Mouse (Mus musculus): ENCODE data around the gene Hdhd5.

Gene Hdhd5

DNA sequence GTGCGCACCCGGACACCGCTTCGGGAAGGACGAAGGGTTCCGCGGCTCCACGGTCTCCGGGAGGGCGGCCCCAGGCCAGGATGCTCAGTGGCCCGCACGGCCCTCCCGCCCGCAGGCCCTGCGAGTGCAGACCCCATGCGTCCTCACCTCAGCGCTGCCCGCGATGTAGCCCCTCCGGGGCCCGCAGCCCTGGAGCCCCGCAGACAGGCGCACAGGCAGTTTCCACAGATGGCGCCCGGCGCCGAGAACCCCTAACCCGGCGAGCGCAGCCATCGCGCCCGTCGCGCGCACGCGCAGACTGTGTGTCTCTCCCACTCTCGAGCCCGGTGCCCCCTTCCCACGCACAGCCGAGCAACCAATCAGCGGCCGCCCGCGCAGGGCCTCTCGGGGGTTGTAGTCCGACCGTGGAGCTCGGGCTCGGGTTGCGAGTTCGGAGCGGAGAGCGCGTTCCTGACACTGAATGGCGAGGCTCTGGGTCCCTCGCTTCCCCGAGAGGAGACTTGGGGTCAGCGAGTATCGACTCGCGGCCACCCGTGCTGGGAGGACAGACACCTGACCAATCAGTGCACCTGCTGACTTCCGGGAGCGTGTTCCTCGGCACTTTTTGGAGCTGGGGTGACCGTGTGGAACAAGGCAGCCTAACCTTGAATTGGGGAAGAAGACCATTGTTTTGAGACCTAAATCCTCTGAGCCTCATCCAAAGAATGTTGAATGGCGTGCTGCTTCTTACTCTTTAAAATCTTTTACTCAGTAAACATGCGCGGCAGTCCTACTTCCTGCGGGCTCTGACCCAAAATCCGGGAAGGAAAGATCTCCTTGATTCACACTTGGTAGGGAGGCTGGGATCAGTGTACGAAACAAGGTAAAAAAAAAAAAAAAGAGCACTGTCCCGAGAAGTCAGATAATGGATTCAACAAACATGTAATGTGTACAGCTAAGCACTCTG lies at the start of gene Hdhd5:
Gene Hdhd5, minus strand, starts transcription at position 300 of the 946 bp plus-strand sequence.
- DNase-seq (ENCODE audit: low read depth, low spot score) = peak; percentile 91

DNA sequence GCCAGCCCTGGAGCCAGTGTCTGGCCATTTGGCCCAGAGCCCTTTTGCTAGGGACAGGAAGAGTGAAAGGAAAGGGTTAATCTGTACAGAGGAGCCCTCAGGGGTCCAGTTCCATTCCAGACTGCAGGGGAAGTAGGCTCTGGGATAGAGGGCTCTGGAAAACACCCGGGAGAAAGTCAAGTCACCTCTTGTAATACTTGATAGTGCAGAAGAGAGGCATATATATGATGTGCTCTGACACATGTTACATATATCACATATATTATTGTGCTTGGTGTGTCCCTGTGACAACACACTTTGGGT lies 49.5 kb upstream of the Hdhd5 start:
- DNase-seq (ENCODE audit: low read depth, low spot score) = no peak

DNA sequence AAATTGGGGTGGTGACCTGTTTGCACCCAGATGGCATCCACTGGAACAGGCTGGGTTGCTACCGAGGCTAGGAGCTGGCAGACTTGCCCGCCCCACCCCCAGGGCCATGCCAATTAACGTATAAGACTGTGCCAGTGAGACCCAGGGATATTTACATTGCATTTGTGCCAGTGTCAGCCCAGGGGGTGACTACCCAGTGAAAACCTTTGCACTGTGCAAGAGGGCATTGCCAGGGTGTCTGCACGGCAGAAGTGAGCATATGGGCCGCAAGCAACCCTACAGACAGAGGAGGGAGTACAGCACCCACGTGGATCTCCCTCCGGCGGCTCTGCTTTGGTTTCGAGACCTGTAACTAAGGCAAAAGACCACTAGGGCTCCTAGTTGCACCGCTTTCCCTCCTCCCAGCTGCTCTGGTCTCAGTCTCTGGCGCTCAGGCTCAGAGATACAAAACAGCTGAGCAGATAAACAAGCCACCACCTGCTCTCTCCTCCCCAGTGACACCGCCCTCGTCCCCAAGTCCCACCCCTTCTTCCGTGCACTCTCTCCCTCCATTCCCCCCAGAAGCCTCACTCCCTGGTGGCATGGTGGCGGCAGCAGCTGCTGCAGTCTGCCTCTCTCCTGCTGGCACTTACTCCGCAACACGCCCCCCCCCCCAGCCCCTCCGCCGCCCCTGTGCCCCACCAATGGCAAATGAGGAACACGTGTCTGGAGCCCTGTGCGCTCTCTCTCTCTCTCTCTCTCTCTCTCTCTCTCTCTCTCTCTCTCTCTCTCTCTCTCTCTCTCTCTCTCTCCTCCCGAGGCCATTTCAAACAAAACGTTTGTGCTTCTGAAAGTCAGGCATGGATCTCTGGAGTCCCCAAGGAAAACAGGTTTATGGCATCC lies 49.0 kb upstream of the Hdhd5 start:
- DNase-seq (ENCODE audit: low read depth, low spot score) = peak; percentile 61

DNA sequence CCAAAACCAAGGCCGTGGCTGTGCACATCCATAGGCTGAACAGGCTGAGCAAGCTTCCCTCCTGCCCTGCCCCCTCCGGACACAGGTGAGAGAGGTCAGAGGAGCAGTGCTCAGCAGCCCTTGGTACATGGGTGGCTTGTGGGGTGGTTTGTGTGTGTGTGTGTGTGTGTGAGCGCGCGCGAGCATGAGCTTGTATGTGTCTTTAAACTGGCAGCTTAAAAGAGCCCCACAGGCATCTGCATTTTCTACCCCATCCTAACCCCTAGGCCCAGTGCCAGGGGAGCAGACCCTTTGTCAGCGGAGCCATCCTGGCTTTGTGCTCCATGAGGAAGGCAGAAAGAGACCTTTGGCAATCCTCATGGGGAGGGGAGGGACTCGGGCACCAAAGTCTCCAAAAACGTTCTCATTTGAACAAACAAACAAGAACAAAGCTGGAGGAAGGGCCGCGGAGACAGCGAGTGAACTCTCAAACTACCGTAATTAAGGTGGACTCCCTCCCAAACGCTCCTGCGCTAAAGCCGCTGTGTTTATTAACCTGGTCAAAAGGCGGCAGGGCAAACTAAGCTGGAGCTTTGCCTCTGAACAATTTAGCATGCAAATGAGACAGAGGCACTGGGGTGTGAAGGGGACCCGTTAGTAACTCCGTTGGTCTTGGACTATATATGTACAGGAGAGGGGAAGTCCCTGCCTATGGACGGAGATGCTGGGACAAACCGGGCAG lies 48.2 kb upstream of the Hdhd5 start:
- no peak for DNase-seq (ENCODE audit: low read depth, low spot score)

DNA sequence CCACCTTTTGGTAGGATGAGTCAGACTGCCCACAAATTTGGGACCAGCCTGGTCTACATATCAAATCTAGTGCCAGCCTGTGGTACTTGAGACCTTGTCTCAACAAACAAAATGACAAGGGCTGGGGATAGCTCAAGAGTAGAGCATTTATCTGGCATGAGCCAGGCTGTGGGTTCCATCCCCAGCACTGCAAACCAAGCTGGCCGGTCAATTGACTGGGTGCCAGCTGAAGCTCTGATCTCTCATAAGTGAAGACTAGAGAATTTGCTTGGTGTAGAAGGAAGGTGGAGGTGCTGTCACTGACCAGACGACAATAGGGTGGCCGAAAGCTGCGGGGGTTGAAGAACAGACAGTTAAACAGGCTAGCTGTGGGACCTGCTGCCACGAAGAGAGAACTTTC lies 47.4 kb upstream of the Hdhd5 start:
- DNase-seq (ENCODE audit: low read depth, low spot score) = no peak

DNA sequence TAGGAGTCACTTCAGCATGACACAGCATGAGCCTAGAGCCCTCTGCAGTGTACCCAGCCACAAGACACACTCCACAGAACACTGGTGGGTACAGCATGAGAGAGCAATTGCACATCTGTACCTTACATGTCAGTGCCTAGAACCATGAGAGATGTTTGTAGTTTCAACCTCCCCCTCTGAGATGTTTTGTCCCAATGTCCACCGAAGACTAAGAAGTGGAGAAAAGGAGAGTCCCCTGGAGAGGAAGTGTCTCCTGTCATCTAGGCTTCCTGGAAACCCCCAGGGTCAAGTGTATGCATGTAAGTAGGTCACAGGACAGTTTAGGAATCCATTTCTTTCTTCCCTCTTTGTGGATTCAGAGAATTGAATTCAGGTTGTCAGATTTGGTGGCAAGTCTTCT lies 41.3 kb upstream of the Hdhd5 start:
- no peak for DNase-seq (ENCODE audit: low read depth, low spot score)

DNA sequence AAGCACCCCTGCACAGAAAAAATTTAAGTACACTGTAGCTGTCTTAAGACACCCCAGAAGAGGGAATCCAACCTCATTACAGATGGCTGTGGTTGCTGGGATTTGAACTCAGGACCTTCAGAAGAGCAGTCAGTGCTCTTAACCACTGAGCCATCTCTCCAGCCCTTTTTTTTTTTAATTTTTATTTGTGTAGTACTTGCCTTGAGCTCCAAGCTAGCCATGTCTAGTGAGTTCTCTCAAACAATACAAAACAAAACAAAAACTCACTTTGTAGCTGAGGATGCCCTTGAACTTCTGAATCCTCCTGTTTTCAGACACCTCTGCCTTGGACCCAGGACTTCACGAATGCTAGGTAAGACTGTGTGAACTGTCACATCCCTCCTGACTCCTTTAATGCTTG lies 37.1 kb upstream of the Hdhd5 start:
- DNase-seq (ENCODE audit: low read depth, low spot score) = no peak

DNA sequence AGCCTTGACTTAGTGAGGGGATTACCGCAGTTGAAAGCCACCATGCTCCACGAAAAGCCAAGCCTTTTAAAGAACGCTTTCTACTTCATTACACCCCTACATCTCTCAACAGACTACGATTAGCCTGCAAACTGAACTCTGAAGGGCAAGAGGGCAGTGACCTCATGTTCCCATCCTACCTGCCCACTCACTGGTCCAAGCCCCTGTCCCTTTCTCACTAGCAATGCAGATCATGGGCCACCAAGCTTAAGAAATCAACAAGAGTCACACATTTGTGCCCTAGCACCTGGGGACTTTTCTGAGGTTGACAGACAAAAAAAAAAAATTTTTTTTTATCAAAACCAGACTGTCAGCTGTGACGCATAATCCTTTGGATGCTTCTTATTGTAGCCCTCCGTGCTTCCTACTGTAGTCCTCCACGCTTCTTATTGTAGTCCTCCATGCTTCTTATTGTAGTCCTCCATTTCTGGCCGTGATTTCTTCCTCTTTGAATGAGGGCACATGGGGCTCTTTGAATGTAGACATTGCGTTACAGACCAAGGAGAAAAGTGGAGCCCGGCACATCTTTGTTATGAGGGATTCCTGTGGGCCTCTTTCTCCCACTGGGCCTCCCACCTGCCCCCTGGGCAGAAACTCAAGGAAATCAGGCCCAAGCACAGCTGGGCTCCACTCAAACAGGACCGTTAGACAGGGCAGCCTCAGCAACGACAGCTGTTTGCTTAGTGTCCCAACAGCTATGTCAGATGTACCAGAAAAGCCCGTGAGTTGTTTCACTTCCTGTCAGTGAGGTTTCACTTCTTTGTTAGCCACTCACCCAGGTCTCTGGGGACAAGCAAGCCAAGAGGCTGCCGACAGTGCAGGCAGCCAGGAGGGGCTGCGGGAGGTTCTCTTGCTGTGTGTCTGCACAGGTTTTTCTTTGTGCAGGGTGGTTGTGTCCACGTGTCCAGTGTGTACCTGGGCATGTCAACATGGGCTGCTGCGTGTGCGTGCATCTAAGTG lies 36.1 kb upstream of the Hdhd5 start:
- DNase-seq (ENCODE audit: low read depth, low spot score) = no peak

DNA sequence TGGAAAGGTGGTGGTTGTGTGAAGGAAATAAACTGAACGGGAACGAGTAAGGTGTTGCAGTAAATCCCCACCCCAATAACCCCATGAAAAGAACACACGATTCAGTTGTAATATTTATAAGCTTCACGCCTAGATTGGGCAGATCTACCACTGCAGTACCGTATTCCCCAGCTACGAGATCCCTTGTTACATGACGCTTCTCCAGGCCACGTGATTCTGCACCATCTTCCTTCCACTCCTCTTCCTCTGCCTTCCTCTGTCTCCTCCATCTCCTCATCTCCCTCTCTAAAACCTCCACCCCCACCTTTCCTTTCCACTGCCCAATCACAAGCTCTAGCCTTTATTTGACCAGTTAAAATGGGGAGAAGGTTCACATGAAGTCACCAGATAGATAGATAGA lies 25.5 kb upstream of the Hdhd5 start:
- DNase-seq (ENCODE audit: low read depth, low spot score) = no peak

DNA sequence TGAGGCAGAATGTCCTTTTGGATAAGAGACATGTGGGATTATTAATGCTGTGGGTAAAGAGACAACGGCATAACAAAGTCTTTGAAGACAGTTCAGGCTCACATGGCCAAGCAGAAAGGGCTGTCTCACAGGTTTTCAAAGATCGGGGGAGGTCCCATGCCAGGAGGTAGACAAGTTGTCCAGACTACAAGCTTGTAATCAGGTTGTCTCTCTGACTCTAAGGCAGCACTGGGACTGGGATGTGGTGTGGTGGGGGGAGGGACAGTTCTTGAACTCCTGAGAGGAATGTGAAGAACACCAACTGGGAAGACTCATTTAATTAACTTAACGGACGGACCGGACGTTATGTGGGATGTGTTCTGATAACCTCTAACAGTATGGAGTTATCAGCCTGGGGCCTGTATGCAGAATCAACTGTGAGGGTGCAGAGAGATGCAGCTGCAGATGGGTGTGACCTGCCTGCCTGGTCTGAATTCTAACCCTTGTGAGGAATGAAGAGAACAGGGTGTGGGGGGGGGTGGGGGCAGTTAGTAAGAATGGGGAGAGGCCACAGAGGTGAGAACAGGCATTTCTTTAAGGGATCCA lies 25.0 kb upstream of the Hdhd5 start:
- no peak for DNase-seq (ENCODE audit: low read depth, low spot score)

DNA sequence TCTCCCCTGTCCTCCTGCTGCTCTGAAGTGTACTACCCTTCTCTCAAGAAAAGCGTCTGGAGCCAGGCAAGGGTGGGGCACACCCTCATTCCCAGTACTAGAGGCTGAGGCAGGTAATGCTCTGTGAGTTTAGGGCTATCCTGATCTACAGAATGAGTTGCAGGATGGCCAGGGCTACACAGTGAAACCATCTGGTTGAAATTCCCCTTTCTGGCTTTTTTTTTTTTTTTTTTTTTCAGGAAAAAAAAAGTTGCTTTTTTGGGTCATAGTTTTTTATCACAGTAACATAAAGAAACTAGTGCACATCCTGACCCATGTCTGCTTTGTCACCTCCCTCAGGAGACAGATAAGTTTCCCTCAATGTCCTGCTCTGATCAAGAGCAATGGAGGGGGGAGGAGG lies 24.0 kb upstream of the Hdhd5 start:
- DNase-seq (ENCODE audit: low read depth, low spot score) = no peak

DNA sequence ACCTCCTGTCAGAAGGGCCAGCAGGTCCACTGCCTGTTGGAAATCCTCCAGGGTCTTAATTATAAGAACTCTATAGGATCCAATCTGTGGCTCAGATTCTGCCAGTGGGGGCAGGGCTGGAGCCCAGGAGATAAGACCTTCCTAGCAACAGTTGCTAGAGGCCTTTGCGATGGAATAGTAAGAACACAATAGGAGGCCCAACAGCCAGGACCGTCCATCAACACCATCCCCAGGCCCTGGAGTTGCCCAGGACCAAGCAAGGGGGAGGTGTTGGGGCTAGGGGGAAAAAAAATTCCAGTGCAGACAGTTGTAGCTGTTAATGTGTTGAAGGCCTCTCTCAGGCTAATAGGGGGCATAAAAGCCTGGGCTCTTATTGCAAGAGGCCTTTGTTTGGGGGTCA lies 19.1 kb upstream of the Hdhd5 start:
- DNase-seq (ENCODE audit: low read depth, low spot score) = no peak

DNA sequence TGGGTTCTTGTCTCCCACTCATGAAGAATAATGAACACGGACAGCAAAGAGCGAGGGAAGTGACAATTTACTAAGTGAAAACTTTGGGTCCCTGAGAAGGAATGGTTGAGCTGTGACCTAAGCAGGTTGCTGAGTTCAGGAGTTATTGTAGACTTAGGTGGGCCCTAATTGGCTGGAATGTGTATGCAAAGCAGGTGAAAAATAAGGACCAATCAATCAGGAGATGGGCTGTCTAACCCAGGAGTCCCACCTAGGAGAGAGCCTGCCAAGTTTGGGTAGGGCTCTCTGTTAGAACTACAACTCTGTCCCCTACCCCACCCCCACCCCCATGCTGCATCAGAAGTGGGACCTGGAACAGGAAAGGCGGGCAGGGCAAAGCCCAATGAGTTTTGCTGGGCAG lies 17.5 kb upstream of the Hdhd5 start:
- no peak for DNase-seq (ENCODE audit: low read depth, low spot score)

DNA sequence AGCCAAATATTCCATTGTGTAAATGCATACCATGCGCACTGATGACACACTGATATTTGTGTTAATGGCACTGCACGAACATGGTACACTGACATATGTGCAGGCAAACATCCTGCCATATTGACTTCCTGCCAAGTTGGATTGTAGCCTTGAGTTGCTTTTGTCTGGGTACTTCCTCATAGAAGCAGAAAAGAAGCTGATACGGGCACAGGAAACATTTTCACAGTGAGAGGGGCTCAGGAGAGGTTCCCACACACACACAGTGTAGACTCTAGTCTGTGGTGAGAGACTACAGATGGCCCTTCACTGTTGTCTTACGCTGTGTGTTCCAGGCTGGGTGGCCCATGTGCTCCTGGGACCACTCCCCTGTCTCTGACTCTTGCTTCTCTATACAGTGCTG lies 15.9 kb upstream of the Hdhd5 start:
- no peak for DNase-seq (ENCODE audit: low read depth, low spot score)

DNA sequence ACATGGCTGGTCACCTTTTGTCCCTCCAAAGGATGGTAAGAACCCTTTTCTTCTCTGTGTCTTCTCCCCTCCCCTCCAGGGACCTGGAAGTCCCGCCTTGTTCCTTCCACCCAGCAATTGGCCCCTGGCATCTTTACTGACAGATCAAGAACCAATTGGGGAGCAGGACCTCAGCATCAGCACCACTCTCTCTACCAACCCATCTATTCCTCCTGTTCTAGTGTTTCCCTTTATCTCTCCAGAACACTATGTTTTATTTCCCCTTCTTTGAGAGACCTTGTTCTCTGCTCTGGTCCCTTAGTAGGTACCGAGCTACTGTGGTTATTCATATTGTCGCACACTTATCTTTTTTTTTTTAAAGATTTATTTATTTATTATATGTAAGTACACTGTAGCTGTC lies 15.2 kb upstream of the Hdhd5 start:
- no peak for DNase-seq (ENCODE audit: low read depth, low spot score)

DNA sequence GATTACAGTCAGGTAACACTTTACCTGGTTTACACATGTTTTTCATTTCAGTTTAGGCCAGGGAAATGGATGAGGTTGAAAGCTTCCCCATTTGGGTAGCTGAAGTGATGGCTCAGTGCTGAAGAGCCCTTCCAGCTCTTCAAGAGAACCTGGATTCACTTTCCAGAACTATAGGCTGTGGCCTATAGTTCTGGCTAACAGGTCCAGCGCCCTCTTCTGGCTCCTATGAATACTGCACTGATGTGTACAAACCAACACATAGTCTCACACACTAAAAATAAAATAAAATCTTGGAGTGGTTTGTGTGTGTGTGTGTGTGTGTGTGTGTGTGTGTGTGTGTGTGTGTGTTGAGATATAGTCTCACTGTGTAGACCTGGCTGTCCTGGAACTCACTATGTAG lies 10.9 kb upstream of the Hdhd5 start:
- DNase-seq (ENCODE audit: low read depth, low spot score) = no peak

DNA sequence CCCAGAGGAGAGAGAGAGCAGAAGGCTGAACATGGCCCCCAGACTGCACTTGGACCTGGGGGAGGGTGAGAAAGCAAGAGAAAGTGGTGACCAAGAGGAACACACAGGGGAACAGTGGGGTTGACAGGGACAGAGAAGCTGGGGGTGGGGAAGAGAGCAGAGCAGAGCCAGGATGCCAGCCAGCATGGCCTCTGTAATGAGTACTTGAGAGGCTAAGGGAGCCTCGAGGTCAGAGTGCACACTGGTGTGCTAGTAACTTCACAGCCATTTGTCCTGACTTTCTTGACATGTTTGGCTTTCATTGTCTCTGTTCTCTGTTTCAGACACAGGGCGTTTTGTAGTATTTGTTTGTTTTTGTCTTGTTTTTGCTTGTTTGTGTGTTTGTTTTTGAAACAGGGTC lies 10.3 kb upstream of the Hdhd5 start:
- DNase-seq (ENCODE audit: low read depth, low spot score) = no peak

DNA sequence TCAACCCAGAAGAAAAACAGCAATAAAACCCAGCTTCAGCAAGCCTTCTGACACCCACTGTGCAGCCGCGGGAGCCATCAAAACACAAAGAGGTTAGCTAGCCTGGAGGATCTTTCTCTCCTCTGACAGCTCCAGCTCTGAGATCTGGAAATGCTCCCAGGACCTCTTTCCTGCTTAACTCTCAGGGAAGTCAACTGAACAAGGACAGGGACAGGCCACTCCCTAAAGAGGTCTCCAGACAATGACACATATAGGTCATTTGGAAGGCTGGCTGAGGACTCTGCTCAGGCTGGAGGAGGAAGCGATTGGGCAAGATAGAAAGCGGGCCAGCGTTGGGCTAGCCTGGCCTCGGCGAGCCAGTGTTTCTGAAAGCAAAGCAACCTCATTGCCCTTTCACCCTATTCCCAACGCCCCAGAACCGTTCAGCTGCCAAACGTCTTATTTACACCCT lies 8.7 kb upstream of the Hdhd5 start:
- DNase-seq (ENCODE audit: low read depth, low spot score) = no peak

DNA sequence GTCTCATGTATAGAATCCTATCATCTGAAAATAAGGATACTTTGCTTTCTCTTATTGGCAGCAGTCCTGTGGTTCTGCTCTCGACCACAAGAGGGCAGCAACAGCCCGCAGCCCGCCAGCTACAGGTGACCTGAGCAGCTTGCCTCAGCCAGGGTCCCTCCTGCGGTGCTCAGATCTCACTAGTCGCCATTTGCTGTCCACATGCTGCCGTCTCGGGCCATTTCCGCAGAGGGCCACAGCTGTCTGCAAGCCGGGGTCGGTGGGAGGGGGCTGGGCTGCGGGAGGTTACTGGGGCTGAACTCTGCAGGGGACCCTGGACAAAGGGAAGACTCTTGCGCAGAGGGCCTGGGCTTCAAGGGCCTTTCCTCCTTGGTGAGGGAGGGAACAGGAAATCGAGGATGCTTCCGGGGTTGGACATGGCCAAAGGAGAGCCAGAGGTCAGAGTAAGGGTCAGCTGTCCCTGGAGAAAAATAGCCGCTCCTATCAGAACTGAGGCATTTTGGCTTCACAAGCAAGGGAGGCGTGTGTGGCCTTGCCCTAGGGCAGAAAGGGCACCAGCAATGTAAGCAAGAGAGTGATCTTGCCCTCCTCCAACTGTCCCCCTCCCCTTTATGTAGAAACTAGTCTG lies 8.1 kb upstream of the Hdhd5 start:
- DNase-seq (ENCODE audit: low read depth, low spot score) = peak; percentile 81

DNA sequence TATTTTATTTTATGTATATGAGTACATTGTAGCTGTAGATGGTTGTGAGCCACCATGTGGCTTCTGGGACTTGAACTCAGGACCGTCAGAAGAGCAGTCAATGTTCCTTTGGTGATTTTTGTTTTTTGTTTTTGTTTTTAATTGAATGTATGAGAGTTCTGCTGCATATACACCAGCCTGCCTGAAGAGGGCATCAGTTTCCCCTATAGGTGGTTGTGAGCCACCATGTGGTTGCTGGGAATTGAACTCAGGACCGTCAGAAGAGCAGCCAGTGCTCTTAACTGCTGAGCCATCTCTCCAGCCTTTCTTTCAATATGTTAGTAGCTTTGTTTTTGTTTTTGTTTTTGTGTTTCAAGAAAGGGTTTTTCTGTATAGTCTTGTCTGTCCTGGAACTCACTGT lies 5.2 kb upstream of the Hdhd5 start:
- DNase-seq (ENCODE audit: low read depth, low spot score) = no peak

All from embryo, embryonic 11.5 days (tissue).